Mouse (Mus musculus) E14TG2a.4 (cell line): ENCODE measurements around the gene Exoc3.

Experiments used
- CTCF ChIP-seq: conservative IDR thresholded peaks from 2 replicates; pipeline ENCODE4 v1.5.1; 2014; ENCODE audit warnings: low read length
- NANOG ChIP-seq: IDR thresholded peaks from 2 replicates; pipeline ENCODE4 v1.6.1; 2014; ENCODE audit warnings: borderline replicate concordance, low read length, mixed read lengths

DNA sequence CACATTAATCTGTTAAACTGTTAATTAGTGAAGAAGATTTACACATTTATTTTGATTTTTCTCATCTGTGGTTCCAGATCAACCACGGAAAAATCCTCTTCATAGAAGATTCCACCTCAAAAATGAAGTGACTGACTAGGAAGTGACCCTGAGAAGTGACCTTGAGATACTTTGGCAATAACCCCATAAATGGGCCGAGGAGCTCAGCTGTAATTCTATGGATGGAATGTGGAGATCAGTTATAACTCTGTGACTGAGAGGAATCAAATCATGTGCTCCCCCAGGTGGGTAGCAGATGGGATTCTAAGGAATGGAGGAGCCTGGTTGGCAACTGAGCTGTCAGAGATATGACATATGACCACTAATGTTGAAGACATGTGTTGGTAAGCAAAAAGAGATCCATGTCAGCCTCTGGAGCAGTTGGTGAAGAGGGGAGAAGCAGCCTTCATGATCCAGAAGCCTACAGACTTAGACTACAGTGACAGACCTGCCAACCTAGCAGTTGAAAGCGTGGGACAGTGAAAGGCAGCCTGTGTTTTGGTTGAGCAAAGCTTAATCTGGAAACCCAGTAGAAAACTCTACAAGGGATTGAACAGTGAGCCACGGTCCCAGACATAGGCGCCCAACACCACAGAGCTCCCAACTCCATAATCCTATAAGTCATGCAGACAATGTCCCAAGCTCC lies 25.4 kb downstream of the Exoc3 start:
- TF ChIP-seq CTCF, result no peak
- TF ChIP-seq NANOG, result no peak
